Mouse (Mus musculus): ENCODE data around the gene Scgn.

GRCm38 (mm10) chr13:23916132-23916531 lies 74.9 kb downstream of the Scgn start:
- no peak for TF ChIP-seq TAL1 (IDR thresholded peaks at IDR 0.05; ENCODE audit: low read length)
- TF ChIP-seq GATA1 (IDR thresholded peaks at IDR 0.05; ENCODE audit: low read length): no peak
